Mouse (Mus musculus) left cerebral cortex, postnatal 25 days (tissue): Measurements from ENCODE around the gene Mical2. TPM values are rescaled to one million over a fixed set of nuclear protein-coding genes. Genes with fewer than 3 reads are reported as not detected.

Source experiments
- DNase-seq, 2 experiments: peaks; one replicate each; pipeline ENCODE4 v3.0.0; 2022; ENCODE audit warnings: low spot score in 2 of 2, mixed read lengths in 1 of 2
- intact Hi-C: fragments of 180-260 bp; cut with DNase I; formaldehyde crosslinking; loops from one replicate; pipeline ENCODE4 v1.15.1; 2025
- total RNA-seq, 2 experiments: library from RNA; stranded (reverse); gene quantifications; 2 replicates each; pipeline ENCODE4 v1.2.3; 2021

Gene Mical2
- total RNA-seq, 2 experiments from 2014 or later = 610 to 744 TPM

DNA sequence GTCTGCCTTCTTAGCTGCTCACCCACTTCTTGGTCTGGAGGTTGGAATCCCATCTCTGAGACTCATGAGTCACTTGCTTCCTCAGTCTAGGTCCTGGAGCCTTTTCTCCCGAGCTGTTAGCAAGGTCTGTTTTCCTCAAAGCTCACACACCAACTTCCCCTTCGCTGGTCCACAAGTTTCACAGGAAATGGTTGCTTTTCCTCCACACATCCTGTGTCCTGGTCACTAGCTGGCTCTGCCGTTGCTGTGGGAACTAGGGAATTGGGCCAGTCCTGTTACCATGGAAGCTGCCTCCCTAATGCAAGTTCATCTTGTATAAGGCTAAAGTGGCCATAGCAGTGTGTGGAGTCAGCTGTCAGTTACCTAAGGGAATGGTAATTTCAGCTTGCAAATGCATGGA, 12.2 kb downstream of the Mical2 start:
- intact Hi-C loops = no loop called here
- no peak for DNase-seq

DNA sequence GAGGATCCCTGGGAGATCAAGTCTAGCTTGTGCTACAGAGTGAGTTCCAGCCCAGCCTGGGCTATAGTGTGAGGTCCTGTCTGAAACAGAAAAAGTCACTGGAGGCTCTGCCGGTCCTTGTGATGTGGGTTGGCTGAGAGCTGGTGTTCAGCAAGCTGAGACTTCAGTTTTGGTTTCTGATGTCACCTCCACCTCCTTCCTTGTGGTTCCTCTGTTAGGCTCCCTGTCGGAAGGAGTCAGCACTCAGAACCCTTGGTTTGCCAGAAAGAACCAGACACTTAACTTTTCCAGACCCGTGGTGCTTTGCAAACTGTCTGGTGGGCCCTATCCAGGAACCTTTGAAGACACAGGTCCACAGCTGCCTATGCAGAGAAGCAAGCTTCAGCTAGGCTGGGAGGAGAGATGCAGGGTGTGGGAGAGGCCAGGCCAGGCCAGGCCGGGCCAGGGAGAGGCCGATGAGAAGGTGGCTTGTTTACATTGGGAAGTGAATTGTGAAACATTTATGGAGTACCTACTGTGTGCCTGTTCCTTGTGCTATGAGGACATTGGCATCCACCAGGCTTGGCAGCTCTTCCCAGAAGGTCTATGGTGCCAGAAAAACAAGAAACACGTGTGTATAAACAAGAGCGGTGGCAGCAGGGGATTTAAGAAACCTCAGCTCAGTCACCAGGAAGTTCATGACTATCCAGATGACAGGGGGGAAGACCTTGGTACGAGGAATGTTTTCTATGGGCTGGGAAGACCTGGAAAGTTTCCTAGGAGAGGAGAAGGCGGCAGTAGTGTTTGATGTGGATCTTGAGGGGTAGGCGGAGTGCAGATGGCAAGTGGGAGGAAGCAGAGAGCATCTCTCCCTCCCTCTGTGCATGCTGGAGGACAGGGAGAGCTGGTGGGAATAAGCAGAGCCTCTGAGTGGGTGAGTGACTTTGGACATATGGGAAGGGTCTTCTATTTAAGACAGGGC, 13.4 kb downstream of the Mical2 start:
- DNase-seq = peak; percentile 77 to 97
- intact Hi-C loops = loop anchor here (1.0 kb wide), 1 partner anchor 35 kb away; no protein-coding TSS in a partner anchor

DNA sequence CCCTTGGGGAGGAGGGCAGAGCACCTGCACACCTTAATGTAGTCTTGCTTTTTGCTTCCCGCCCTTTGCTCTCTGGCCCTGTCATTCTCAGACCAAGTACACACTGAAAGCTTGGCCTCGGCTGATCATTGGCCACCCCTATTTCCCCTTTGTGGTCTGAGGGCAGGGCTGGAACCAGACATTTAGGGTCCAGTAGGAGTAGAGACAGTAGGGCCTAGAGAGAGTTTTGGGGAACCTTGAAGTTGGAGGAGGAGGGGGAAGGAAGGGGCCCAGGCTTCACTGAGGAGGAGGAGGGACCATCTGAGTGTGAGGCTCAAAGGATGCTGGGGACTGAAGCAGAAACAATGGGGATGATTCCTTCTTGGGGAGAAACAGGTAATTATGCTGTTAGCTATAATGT, 15.1 kb downstream of the Mical2 start:
- intact Hi-C loops = loop anchor here (1.0 to 5.0 kb wide), 3 partner anchors 7 to 118 kb away; no protein-coding TSS in a partner anchor

DNA sequence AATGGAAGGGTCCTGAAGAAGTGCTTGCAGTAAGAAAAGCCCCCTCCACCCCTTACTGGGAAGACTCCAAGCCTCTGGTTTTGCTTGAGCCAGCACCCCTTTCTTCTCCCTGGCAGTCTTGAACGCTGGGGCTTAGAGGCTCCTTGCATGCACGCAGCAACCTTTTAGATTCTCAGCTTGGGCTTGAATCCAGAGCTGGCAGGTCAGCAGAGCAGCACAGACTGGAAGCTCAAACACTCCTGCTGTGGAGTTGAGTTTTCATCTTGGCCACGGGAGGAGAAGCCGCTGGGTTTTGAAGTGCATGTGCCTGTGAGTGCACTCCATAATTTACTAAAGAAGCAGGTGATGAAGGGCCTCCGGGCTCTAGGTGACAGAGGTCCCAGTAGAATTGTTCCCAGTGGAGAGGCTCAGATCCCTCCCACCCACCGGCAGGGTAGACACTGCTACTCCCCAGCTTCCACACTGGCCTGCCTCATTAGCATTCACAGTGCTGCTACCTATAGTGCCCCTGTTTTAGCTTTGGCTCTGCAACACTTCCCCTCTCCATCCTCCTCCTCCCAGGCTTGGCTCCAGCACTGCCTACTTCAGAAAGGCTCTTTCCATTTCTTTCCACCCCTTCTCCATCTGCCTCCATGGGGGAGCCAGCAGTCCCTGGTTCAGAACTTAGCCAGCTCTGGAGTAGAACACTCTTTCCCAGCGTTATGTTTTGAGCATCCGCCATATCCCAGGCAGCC, 15.7 kb downstream of the Mical2 start:
- DNase-seq = peak; percentile 53 to 95
- intact Hi-C loops = loop anchor here (1.0 to 5.0 kb wide), 3 partner anchors 8 to 119 kb away; no protein-coding TSS in a partner anchor

More for the DNA sequence above, 15.1 kb downstream of the Mical2 start:
- DNase-seq = no peak

DNA sequence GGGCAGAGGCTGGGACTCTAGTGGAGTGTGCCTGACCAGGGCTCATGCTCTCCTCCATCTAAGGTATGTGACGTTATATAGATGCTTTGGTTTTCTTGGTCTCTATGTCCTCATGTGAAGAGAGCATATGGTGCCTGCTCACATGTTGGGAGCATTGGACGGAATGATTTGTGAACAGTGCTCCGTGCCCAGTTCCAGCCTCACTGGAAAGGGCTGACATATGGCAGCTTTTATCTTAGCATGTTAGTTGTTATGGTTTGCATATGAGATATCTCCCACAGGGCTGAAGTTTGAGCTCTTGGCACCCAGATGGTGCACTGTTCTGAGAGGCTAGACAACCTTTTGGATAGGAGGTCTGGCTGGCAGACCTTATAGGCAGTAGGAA, 16.3 kb downstream of the Mical2 start:
- intact Hi-C loops = loop anchor here (1.0 to 5.0 kb wide), 3 partner anchors 9 to 120 kb away; no protein-coding TSS in a partner anchor
- DNase-seq = no peak

DNA sequence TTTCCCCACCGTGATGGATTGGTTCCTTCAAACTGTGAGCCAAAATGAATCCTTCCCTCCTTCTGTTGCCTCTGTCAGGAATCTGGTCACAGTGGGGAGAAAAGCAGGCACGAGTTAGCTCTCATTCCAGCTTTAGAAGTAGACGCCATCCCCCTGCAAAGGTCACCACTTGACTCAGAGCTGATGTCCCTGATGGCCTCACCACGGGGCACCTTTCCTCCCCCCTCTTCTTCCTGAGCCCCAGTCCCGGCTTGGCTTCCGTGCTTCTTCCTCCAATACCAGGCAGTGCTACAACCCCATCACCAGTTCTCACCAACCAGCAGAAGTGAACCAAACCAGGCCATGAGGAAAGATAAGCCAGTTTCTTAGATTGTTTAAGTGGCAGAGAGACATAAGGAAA, 16.9 kb downstream of the Mical2 start:
- intact Hi-C loops = loop anchor here (5.0 kb wide), 1 partner anchor 120 kb away; no protein-coding TSS in a partner anchor
- DNase-seq = no peak

DNA sequence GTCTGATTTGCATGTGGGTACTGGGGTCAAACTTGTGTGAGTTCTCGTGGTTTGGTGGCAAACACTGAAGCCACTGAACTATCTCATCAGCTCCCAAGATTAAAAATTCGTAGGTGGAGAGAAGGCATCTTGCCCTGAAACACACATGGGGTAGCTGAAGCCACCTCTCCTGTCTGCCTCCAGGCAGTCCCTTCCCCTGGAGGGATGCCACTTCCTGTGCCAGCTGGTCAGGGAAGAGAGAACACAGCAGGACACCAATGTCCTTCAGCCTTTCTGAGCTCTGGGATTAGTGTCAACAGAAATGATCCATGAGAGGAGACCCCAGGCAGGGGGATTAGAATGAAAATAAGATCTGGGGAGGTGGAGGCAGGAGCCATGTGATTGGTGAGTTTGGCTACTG, 18.4 kb downstream of the Mical2 start:
- no peak for DNase-seq
- intact Hi-C loops = loop anchor here (5.0 kb wide), 1 partner anchor 122 kb away; no protein-coding TSS in a partner anchor

DNA sequence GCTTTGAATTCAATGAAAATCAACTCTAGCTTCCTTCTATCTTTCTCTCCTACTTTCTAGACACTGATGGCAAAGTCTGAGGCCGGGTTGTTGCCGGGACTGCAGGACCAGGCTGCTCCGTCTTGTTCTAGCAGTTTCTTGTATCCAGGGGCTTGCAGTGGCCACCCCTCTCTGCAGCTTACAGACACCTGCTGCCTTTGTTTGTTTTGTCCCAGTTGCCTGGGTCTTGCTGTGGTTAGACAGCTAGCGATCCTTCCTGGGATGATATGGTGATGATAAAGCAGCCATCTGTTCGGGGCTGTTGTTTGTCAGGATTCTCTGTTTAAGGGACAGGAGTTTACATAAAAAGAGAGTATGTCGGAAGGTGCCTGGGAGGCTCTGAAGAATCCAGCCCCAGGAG, 19.0 kb downstream of the Mical2 start:
- intact Hi-C loops = loop anchor here (5.0 kb wide), 1 partner anchor 122 kb away; no protein-coding TSS in a partner anchor
- DNase-seq = no peak

DNA sequence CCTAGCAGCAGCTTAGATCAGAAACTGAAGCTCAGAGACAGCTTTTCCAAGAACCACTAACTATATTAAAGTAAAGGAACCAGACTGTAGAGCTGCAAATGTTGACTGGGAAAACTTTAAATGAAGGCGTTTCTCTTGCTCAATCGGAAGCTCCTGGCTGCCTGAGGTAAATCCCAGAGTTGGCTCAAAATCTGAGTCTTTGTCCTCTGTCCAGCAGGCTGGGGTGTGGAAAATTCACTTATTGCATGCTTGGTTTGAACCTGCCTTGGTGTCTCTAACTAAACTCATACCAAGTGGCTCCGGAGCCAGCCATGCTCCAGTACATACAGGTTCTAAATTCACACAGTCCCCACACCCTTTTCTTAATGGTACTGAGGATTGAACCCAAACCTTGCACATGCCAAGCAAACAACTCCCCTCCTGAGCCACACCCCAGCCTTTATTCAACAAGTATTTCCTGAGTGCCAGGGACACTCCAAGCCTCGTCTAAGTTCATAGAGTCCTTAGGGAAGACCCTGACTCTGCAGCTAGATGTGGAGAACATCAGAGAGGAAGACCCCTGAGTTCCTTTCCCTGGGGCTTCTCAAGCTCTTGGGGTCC, 20.3 kb downstream of the Mical2 start:
- intact Hi-C loops = no loop called here
- no peak for DNase-seq

DNA sequence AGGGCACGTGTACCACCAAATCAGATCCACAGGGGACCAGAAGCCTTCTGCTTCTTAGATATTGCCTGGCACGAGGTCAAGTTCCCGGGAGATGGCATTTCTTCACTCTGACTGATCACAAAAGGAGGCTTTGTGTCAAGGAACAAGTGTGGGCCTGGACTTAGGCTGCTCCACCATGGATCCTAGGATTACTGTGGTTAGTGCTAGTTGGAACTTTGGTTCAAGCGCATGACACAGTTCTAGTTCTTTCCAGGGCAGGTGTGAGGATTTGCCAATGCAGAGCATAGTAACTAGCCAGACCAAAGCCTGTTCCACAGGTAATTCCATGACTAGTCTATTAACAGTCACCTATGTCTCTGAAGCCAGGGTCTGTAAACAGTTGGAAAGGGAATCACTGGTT, 20.8 kb downstream of the Mical2 start:
- DNase-seq = no peak
- intact Hi-C loops = no loop called here

DNA sequence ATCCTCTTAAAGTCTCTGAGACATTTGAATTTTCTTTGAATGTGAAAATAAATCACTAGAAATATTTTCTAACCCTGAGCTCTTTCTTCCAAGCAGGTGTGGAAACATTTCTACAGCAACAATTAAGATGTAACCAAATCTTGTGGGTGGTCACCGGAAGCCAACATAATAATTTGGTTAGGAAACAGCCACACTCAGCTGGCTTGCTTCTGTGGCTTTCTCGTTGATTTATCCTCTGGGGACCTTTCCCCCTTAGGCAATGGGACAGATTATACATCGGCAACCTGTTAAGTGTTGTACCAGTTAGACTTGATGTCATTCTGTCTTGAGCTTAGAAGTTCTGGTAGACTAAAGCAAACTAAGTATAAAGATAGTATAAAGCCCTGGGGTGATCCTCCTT, 22.2 kb downstream of the Mical2 start:
- intact Hi-C loops = no loop called here

DNA sequence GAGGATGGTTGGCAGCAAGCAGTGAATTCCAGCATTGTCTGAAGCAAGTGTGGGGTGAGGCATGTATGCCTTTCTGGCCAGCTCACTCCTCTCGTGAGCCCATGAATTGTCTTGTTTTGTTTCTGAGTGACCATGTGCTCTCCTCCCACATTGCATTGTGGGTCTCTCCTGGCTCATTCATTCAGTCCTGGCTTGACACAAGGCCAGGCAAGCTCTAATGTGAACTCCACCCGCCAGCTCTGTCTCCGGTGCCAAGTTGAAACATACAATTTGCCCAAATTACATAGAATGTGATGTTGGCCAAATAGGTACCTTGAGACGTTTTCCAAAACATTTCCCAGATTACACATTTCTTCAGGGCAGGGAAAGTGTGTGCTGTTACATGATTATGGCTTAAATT, 23.8 kb downstream of the Mical2 start:
- no peak for DNase-seq
- intact Hi-C loops = no loop called here

More for the DNA sequence above, 22.2 kb downstream of the Mical2 start:
- DNase-seq = no peak

DNA sequence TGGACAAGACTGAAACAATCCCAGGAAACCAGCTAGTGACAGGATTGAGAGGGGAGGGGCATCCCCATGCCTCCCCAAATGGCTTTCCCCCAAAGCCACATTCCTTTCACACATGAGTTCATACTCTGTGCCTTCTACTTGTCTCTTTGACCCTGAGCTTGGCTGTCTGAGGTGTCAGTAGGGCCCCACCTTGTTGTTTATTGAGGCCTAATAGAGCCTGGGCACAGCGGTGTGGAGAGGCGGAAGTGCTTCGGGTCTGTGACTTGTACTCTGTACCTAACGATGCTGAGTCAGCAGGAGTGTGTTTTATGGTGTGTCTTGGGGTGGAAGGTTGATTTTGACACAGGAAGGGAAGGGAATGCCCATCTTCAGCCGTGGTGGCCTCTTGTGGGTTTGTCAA, 26.4 kb downstream of the Mical2 start:
- DNase-seq = no peak
- intact Hi-C loops = no loop called here

DNA sequence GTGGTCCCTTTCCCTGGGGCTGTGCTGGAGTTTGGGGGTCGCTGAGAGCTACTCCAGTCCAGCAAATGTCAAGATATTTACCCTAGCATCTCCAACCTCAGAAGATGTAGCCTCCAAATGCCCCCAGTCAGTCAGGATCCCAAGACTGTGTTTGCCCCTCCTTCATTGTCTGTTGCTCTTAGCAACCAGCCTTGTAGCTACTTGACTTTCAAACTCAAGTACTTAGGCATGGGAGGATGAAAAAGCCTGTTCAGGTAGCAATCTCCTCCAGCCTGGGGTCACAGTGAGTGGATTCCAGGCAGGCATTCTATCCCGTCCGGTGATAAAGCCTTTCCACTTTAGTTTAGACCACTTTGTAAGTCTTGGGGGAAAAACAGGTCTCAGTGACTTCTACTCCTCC, 28.6 kb downstream of the Mical2 start:
- no peak for DNase-seq
- intact Hi-C loops = no loop called here

DNA sequence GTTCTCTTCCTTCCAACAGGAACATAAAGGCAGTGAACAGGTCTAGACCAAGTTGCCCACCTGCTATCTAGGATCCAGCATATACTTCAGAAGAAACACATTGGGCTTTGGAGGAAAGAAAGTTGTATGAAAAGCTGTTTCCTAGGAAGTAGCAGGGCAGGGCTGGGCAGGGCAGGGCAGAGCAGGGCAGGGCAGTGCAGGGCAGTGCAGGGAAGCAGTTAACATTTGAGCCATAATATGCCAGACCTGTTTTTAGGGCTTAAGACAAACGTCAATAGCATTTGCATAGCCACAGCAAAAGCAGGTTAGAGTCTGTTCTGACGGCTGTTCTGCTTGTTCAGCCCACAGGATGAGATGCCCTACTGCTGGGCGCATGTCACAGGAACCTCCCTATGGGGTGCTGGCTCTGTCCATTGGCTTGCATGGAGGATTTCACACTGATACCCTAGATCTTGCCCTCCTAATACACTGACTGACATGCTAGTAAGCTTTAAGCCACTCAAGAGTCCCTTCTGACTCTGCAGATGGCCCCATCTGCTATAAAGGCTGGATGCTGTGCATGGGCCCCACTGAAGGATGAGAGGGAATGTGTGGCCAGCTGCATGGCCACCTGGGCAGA, 29.7 kb downstream of the Mical2 start:
- DNase-seq = no peak
- intact Hi-C loops = no loop called here

DNA sequence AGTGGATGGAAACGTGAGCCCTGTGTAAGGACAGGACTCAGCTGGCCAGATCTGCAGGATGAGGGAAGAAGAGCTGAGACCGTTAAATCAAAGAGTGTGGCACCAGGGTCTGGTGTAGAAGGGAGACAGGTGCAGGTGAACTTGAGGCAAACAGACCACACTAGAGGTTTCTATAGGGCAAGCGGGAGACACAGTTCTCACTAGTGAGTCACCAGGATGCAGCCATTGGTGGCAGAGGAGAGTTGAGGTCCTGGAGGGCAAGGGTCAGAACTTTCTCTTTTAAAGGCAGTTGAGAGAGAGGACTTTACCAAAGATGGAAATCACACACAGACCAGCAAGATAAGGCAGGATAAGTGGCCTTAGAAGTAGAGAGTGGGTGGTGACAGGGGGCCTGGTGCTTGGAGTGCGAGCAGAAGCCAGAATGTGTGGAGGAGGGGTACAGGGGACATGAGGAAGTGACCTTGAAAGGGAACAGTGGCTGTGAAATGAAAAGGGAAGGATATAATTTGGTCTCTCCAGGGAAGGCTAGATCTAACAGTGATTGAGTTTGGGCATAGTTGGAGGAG, 32.8 kb downstream of the Mical2 start:
- no peak for DNase-seq
- intact Hi-C loops = no loop called here

DNA sequence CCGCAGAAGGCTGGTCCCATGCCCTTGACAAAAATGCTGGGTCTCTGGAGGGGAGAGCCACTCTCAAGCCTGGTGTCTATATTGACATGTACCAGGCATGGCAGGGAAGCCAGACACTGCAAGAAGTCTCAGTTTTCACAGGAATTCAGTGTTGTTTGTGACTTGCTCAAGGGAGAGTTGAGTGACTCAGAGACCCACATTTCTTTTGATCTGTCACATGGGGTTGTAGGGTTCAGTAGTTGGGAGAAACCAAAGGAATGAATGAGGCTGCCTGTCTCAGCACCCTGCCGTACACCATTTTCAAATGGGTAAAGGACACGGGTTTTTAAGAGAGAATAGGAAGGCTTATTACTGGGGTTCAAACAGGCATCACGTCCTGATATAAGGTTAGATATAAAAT, 33.6 kb downstream of the Mical2 start:
- intact Hi-C loops = no loop called here
- no peak for DNase-seq

DNA sequence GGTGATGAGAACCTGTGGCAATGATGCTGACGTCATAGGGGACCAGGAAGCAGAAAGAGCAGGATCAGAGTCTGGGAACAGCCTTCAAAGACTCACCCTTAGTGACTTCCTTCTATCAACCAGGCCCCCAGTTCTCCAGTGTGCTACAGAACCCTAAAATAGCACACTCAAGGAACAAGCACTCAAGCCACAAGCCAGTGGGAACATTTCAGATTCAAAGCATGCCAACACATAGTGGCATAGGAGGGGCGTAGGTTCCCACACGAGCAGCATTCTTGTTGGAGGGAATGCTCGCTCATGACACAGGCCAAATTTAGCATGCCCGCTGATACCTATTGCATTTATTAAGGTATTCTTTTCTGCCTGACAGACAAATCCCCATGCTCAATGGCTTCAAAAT, 35.5 kb downstream of the Mical2 start:
- intact Hi-C loops = no loop called here
- peak in 1 of 2 experiments; percentile 52 for DNase-seq

DNA sequence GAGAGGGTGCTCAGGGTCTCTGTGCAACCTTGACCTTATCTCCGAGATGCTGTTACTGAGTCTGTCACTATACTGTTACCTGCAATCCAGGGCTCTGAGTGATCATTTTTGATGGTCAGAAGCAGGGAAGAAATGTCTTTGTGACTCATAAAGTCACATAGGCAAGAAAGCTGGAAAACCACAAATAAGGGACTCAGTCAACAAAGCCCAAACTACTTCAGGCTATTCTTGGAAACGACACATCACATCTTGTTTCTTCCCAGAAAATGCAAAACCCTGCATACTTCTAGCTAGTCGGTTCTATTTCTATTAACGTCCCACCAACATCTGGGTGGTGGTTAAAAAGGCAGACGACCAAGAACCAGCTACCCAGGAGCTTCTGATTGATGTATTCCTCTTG, 41.6 kb downstream of the Mical2 start:
- DNase-seq = no peak
- intact Hi-C loops = no loop called here
